Comparison of ENCODE assay signal across 27 mouse cellular contexts in genomic region chr8:15788421-15788820, GRCm38 (mm10).
"Had no signal": no experiment of that assay in that cellular context is flagged by ENCODE, and none has a peak within 500 bp of the region (broad histone marks: within the 10 kb centered on the region; RNA-seq: fewer than 3 reads in every experiment).

No protein-coding gene starts in this region.

- ATAC-seq: hindbrain, embryonic 16.5 days; inflammation-experienced regulatory T-cells, adult 6 months; intestine, embryonic 15.5 days; intestine, postnatal 0 days; liver, embryonic 12.5 days had no signal

- H3K4me3 ChIP-seq: gastrocnemius, adult 2 months; heart, embryonic 10.5 days; heart, embryonic 12.5 days; hindbrain, embryonic 10.5 days; hindbrain, embryonic 12.5 days; intestine, embryonic 15.5 days; layer of hippocampus, adult 2 months; left cerebral cortex, adult 2 months; limb, embryonic 13.5 days; limb, embryonic 15.5 days; liver, embryonic 12.5 days had no signal

- H3K27ac ChIP-seq: gastrocnemius, adult 2 months; heart, embryonic 10.5 days; hindbrain, embryonic 10.5 days; hindbrain, embryonic 12.5 days; hindbrain, embryonic 14.5 days; intestine, embryonic 15.5 days; left cerebral cortex, adult 2 months; limb, embryonic 13.5 days; limb, embryonic 15.5 days; liver, embryonic 12.5 days; liver, embryonic 14.5 days had no signal

- H3K4me2 ChIP-seq: heart, embryonic 12.5 days; hindbrain, embryonic 12.5 days; hindbrain, embryonic 14.5 days; intestine, embryonic 15.5 days; limb, embryonic 13.5 days; limb, embryonic 15.5 days; liver, embryonic 12.5 days had no signal

- H3K36me3 ChIP-seq: heart, embryonic 10.5 days; heart, embryonic 12.5 days; hindbrain, embryonic 10.5 days; hindbrain, embryonic 12.5 days; intestine, embryonic 15.5 days; limb, embryonic 13.5 days; limb, embryonic 15.5 days; liver, embryonic 12.5 days had no signal

- DNase-seq: gastrocnemius, adult 2 months; gastrocnemius, postnatal 10 days; gastrocnemius, postnatal 25 days; heart, adult 18-20 months; heart, postnatal 10 days; heart, postnatal 4 days; kidney, adult 18-20 months; kidney, adult 8-10 months; kidney, postnatal 10 days; kidney, postnatal 25 days; kidney, postnatal 4 days; left cerebral cortex, postnatal 4 days had no signal

- H3K4me1 ChIP-seq: heart, embryonic 10.5 days; heart, embryonic 12.5 days; hindbrain, embryonic 10.5 days; hindbrain, embryonic 12.5 days; intestine, embryonic 15.5 days; limb, embryonic 13.5 days; limb, embryonic 15.5 days; liver, embryonic 12.5 days had no signal

- H3K27me3 ChIP-seq: heart, embryonic 12.5 days; hindbrain, embryonic 12.5 days; intestine, embryonic 15.5 days; limb, embryonic 13.5 days; limb, embryonic 15.5 days; liver, embryonic 12.5 days had no signal

- H3K9ac ChIP-seq: heart, embryonic 12.5 days; hindbrain, embryonic 12.5 days; hindbrain, embryonic 14.5 days; intestine, embryonic 15.5 days; limb, embryonic 13.5 days; limb, embryonic 15.5 days; liver, embryonic 12.5 days; liver, embryonic 14.5 days had no signal

- H3K9me3 ChIP-seq: heart, embryonic 10.5 days; heart, embryonic 12.5 days; hindbrain, embryonic 10.5 days; hindbrain, embryonic 12.5 days; intestine, embryonic 15.5 days; limb, embryonic 13.5 days; limb, embryonic 15.5 days; liver, embryonic 12.5 days had no signal
